Mouse (Mus musculus): Measurements from ENCODE around the gene Plekho2. TPM values are rescaled to one million over a fixed set of nuclear protein-coding genes. Genes with fewer than 3 reads are reported as not detected.

Gene Plekho2
- polyA plus RNA-seq, 1 experiment from 2014 or later, result 14.9 TPM

DNA sequence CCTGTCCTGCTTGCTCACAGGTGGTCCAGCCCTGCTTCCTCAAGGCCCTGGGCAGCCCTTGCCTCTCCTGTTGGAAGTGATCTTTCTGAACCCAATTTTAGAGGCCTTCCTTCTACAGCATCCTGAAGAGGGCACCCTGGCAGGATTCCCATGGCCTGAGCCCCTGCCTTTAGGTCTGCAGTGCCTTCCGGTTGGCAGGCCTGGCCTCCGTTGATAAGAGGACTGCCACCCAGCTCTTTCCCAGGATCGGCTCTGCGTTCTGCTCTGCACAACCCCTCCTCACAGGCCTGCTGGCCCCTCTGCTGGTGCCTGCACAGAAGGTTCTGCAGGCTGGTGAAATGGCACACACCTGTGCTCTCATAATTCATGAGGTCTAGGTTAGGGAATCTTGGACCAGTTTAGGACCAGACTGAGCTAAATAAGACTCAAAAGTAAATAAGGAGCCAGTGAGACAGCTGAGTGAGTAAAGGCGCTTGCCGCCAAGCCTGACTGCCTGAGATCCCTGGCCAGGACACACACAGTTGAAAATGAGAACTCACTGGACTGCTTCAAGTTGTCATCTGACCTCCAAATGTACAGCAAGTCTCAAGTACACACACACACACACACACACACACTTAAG lies 51.3 kb downstream of the Plekho2 start:
- no peaks in the 10 kb centered on the region for H3K9me3 ChIP-seq (replicated peaks)
- H3K4me3 ChIP-seq, result no peak overlapping the region
- ATAC-seq (ENCODE audit: insufficient number of reproducible peaks, low FRiP score), result peak; percentile 34; the same call in 1 of the 2 replicates
- no peaks in the 10 kb centered on the region for H3K27me3 ChIP-seq (replicated peaks)
- no peak overlapping the region for H3K4me2 ChIP-seq
- H3K4me1 ChIP-seq (replicated peaks), result peaks cover 18% of the 10 kb centered on the region
- 37% methylated on average over 6 of the region's 6 CpGs for whole genome bisulfite sequencing
- H3K9ac ChIP-seq, result no peak overlapping the region
- no peak overlapping the region for H3K27ac ChIP-seq (ENCODE audit: poor library complexity, severe bottlenecking)
- H3K36me3 ChIP-seq, result no peaks in the 10 kb centered on the region

- Histone ChIP-seq H3K4me3 (no peak overlapping the region), H3K4me2 (no peak overlapping the region), H3K4me1 (replicated peaks) (peaks cover 20% of the 10 kb centered on the region), H3K27me3 (replicated peaks) (peaks cover 4% of the 10 kb centered on the region), H3K9ac (no peak overlapping the region), H3K9me3 (replicated peaks) (no peaks in the 10 kb centered on the region), H3K36me3 (no peaks in the 10 kb centered on the region), H3K27ac (ENCODE audit: poor library complexity, severe bottlenecking) (no peak overlapping the region)
- no peak for ATAC-seq (ENCODE audit: insufficient number of reproducible peaks, low FRiP score)
- 80% methylated on average over 10 of the region's 10 CpGs for WGBS
These were observed 54.2 kb downstream of the Plekho2 start for GRCm38 (mm10) chr9:65525445-65526195.

GRCm38 (mm10) chr9:65523611-65524364 lies 56.1 kb downstream of the Plekho2 start:
- H3K4me1 ChIP-seq (replicated peaks), result peaks cover 27% of the 10 kb centered on the region
- WGBS, result 22% methylated on average over 14 of the region's 14 CpGs
- H3K4me2 ChIP-seq, result peak overlapping the region; percentile 45
- H3K36me3 ChIP-seq, result no peaks in the 10 kb centered on the region
- no peak overlapping the region for H3K4me3 ChIP-seq
- no peaks in the 10 kb centered on the region for H3K9me3 ChIP-seq (replicated peaks)
- no peak overlapping the region for H3K9ac ChIP-seq
- no peak for ATAC-seq (ENCODE audit: insufficient number of reproducible peaks, low FRiP score)
- H3K27me3 ChIP-seq (replicated peaks), result peaks cover 7% of the 10 kb centered on the region
- H3K27ac ChIP-seq (ENCODE audit: poor library complexity, severe bottlenecking), result no peak overlapping the region

GRCm38 (mm10) chr9:65520505-65520876 lies 59.3 kb downstream of the Plekho2 start:
- H3K27ac ChIP-seq (ENCODE audit: poor library complexity, severe bottlenecking), result no peak overlapping the region
- H3K27me3 ChIP-seq (replicated peaks), result peaks cover 7% of the 10 kb centered on the region
- peak overlapping the region; percentile 71 for H3K4me2 ChIP-seq
- 27% methylated on average over 11 of the region's 11 CpGs for WGBS
- H3K36me3 ChIP-seq, result no peaks in the 10 kb centered on the region
- peak overlapping the region; percentile 39 for H3K4me3 ChIP-seq
- no peak for ATAC-seq (ENCODE audit: insufficient number of reproducible peaks, low FRiP score)
- peaks cover 16% of the 10 kb centered on the region for H3K4me1 ChIP-seq (replicated peaks)
- no peaks in the 10 kb centered on the region for H3K9me3 ChIP-seq (replicated peaks)
- no peak overlapping the region for H3K9ac ChIP-seq

GRCm38 (mm10) chr9:65519807-65520504 lies 59.9 kb downstream of the Plekho2 start, which contains the start of gene Ankdd1a:
Gene Ankdd1a, minus strand, starts transcription at chr9:65520193.
- Histone ChIP-seq H3K4me1 (replicated peaks) (peaks cover 16% of the 10 kb centered on the region), H3K27me3 (replicated peaks) (peaks cover 7% of the 10 kb centered on the region), H3K9ac (peak within 1 kb of the TSS; percentile 43; the same call in 1 of the 2 replicates), H3K9me3 (replicated peaks) (no peaks in the 10 kb centered on the region), H3K4me3 (peak within 1 kb of the TSS; percentile 39), H3K36me3 (no peaks in the 10 kb centered on the region), H3K4me2 (peak within 1 kb of the TSS; percentile 71), H3K27ac (ENCODE audit: poor library complexity, severe bottlenecking) (no peak within 1 kb of the TSS)
- 12% methylated on average over 25 of the region's 25 CpGs for whole genome bisulfite sequencing
- peak; percentile 37; the same call in 1 of the 2 replicates for ATAC-seq (ENCODE audit: insufficient number of reproducible peaks, low FRiP score)

- H3K4me2 ChIP-seq, result no peak overlapping the region
- no peaks in the 10 kb centered on the region for H3K9me3 ChIP-seq (replicated peaks)
- WGBS, result 49% methylated on average over 3 of the region's 3 CpGs
- peaks cover 6% of the 10 kb centered on the region for H3K27me3 ChIP-seq (replicated peaks)
- H3K9ac ChIP-seq, result no peak overlapping the region
- no peak overlapping the region for H3K27ac ChIP-seq (ENCODE audit: poor library complexity, severe bottlenecking)
- ATAC-seq (ENCODE audit: insufficient number of reproducible peaks, low FRiP score), result no peak
- peaks cover 3% of the 10 kb centered on the region; the same call in 1 of the 2 replicates for H3K4me1 ChIP-seq (replicated peaks)
- H3K4me3 ChIP-seq, result no peak overlapping the region
- H3K36me3 ChIP-seq, result no peaks in the 10 kb centered on the region
These were observed 65.0 kb downstream of the Plekho2 start for GRCm38 (mm10) chr9:65514851-65515261.

GRCm38 (mm10) chr9:65514431-65514830 lies 65.4 kb downstream of the Plekho2 start:
- Histone ChIP-seq H3K27ac (ENCODE audit: poor library complexity, severe bottlenecking) (no peak overlapping the region), H3K9ac (no peak overlapping the region), H3K4me2 (no peak overlapping the region), H3K27me3 (replicated peaks) (peaks cover 6% of the 10 kb centered on the region), H3K4me3 (no peak overlapping the region), H3K9me3 (replicated peaks) (no peaks in the 10 kb centered on the region), H3K36me3 (no peaks in the 10 kb centered on the region), H3K4me1 (replicated peaks) (peaks cover 6% of the 10 kb centered on the region; the same call in 1 of the 2 replicates)
- WGBS, result 77% methylated on average over 8 of the region's 8 CpGs
- ATAC-seq (ENCODE audit: insufficient number of reproducible peaks, low FRiP score), result no peak

GRCm38 (mm10) chr9:65512520-65512919 lies 67.3 kb downstream of the Plekho2 start:
- H3K36me3 ChIP-seq, result no peaks in the 10 kb centered on the region
- WGBS, result 76% methylated on average over 3 of the region's 3 CpGs
- H3K4me2 ChIP-seq, result no peak overlapping the region
- peaks cover 19% of the 10 kb centered on the region for H3K4me1 ChIP-seq (replicated peaks)
- H3K9me3 ChIP-seq (replicated peaks), result no peaks in the 10 kb centered on the region
- peaks cover 4% of the 10 kb centered on the region for H3K27me3 ChIP-seq (replicated peaks)
- no peak for ATAC-seq (ENCODE audit: insufficient number of reproducible peaks, low FRiP score)
- H3K9ac ChIP-seq, result no peak overlapping the region
- H3K4me3 ChIP-seq, result no peak overlapping the region
- no peak overlapping the region for H3K27ac ChIP-seq (ENCODE audit: poor library complexity, severe bottlenecking)

GRCm38 (mm10) chr9:65508449-65508848 lies 71.4 kb downstream of the Plekho2 start:
- Histone ChIP-seq H3K4me1 (replicated peaks) (peaks cover 19% of the 10 kb centered on the region), H3K27ac (ENCODE audit: poor library complexity, severe bottlenecking) (no peak overlapping the region), H3K4me3 (no peak overlapping the region), H3K36me3 (no peaks in the 10 kb centered on the region), H3K9ac (no peak overlapping the region), H3K27me3 (replicated peaks) (peaks cover 7% of the 10 kb centered on the region), H3K9me3 (replicated peaks) (no peaks in the 10 kb centered on the region), H3K4me2 (no peak overlapping the region)
- ATAC-seq (ENCODE audit: insufficient number of reproducible peaks, low FRiP score), result no peak
- 35% methylated on average over 7 of the region's 7 CpGs for WGBS

GRCm38 (mm10) chr9:65502721-65503505 lies 76.9 kb downstream of the Plekho2 start:
- ATAC-seq (ENCODE audit: insufficient number of reproducible peaks, low FRiP score), result 0 out of 2 replicates have a peak, but pooled peaks have one; percentile 33
- Histone ChIP-seq H3K4me1 (replicated peaks) (peaks cover 2% of the 10 kb centered on the region; the same call in 1 of the 2 replicates), H3K9ac (no peak overlapping the region), H3K27me3 (replicated peaks) (0 out of 2 replicates have a peak, but pooled peaks cover 4% of the 10 kb centered on the region), H3K9me3 (replicated peaks) (no peaks in the 10 kb centered on the region), H3K27ac (ENCODE audit: poor library complexity, severe bottlenecking) (no peak overlapping the region), H3K4me2 (no peak overlapping the region), H3K36me3 (no peaks in the 10 kb centered on the region), H3K4me3 (no peak overlapping the region)
- 79% methylated on average over 21 of the region's 21 CpGs for WGBS

All from heart, embryonic 12.5 days (tissue).